8 mouse cellular contexts compared by ENCODE assay signal in genomic region chr15:78835200-78836085, GRCm38 (mm10). TPM values are rescaled to one million over a fixed set of nuclear protein-coding genes. Genes with fewer than 3 reads are reported as not detected.
DNase-seq lines count a peak whose midpoint lies in the region; ATAC-seq and TF ChIP-seq lines count a peak whose summit lies in the region.

No protein-coding gene starts in this region.

- no peaks in the 10 kb centered on the region for H3K27me3 ChIP-seq in heart, embryonic 15.5 days
- H3K27me3 ChIP-seq in kidney, postnatal 0 days (ENCODE audit: insufficient read depth, low read length): no peaks in the 10 kb centered on the region

- DNase-seq in ovary, postnatal 36 days (ENCODE audit: low spot score): peak; percentile 29
- no peak for DNase-seq in ovary, adult 18-20 months (ENCODE audit: low spot score)
- DNase-seq in embryo, embryonic 10.5 days (ENCODE audit: low spot score): peak; percentile 69
- DNase-seq in kidney, postnatal 0 days (ENCODE audit: low spot score): peak; percentile 59
- DNase-seq in lung, postnatal 25 days (ENCODE audit: low spot score): peak; percentile 77
- DNase-seq in thymus, postnatal 0 days (ENCODE audit: low spot score): peak; percentile 57
- no peak for DNase-seq in ovary, postnatal 10 days (ENCODE audit: low spot score)

- peaks cover 67% of the 10 kb centered on the region for H3K4me1 ChIP-seq in heart, embryonic 15.5 days (replicated peaks)
- peaks cover 62% of the 10 kb centered on the region for H3K4me1 ChIP-seq in kidney, postnatal 0 days (replicated peaks; ENCODE audit: insufficient read depth, low read length)

- no peak for TF ChIP-seq CTCF in kidney, postnatal 0 days (IDR thresholded peaks at IDR 0.05; ENCODE audit: low read depth)

- H3K4me2 ChIP-seq in heart, embryonic 15.5 days: no peak overlapping the region; the same call in 1 of the 2 replicates
- no peak overlapping the region for H3K4me2 ChIP-seq in kidney, postnatal 0 days (ENCODE audit: low read length)

- 12% methylated on average over 12 of the region's 12 CpGs for WGBS in heart, embryonic 15.5 days
- 11% methylated on average over 12 of the region's 12 CpGs for WGBS in kidney, postnatal 0 days

- H3K27ac ChIP-seq in heart, embryonic 15.5 days: peak overlapping the region; percentile 85
- peak overlapping the region; percentile 90 for H3K27ac ChIP-seq in kidney, postnatal 0 days

- ATAC-seq in heart, embryonic 15.5 days (replicated peaks; ENCODE audit: insufficient number of reproducible peaks, insufficient read depth, low FRiP score, low read depth): peak; percentile 32
- ATAC-seq in kidney, postnatal 0 days (replicated peaks; ENCODE audit: low FRiP score, low read depth): 0 out of 2 replicates have a peak, but pooled peaks have one; percentile 14

- no peak overlapping the region for H3K4me3 ChIP-seq in heart, embryonic 15.5 days
- H3K4me3 ChIP-seq in kidney, postnatal 0 days (replicated peaks; ENCODE audit: low read depth, low read length): no peak overlapping the region

- no peaks in the 10 kb centered on the region for H3K9me3 ChIP-seq in heart, embryonic 15.5 days (replicated peaks)
- H3K9me3 ChIP-seq in kidney, postnatal 0 days (replicated peaks; ENCODE audit: low read length): no peaks in the 10 kb centered on the region

- no peak overlapping the region for H3K9ac ChIP-seq in heart, embryonic 15.5 days
- H3K9ac ChIP-seq in kidney, postnatal 0 days (ENCODE audit: low read depth, low read length): peak overlapping the region; percentile 32; the same call in 1 of the 2 replicates

- H3K36me3 ChIP-seq in heart, embryonic 15.5 days: no peaks in the 10 kb centered on the region
- H3K36me3 ChIP-seq in kidney, postnatal 0 days (ENCODE audit: insufficient read depth, low read length): no peaks in the 10 kb centered on the region

RNA-seq across cellular contexts. Expression of gene Cdc42ep1, which starts 7.0 kb away (rescaled TPM):
- polyA plus RNA-seq in heart, embryonic 15.5 days (2015; fragmentation: Nextera tagmentation; extraction: Ambion mirVana): 32.0 and 40.4 TPM in 2 replicates
- polyA plus RNA-seq in kidney, postnatal 0 days (2015; fragmentation: Nextera tagmentation; extraction: Ambion mirVana): 51.4 and 57.1 TPM in 2 replicates
- polyA plus RNA-seq in thymus, postnatal 0 days (2015; fragmentation: Nextera tagmentation; extraction: Ambion mirVana): 3.9 and 4.0 TPM in 2 replicates

RNA-seq across cellular contexts. Expression of gene Lgals2, which starts 19.9 kb away (rescaled TPM):
- 0.43 and 0.45 TPM in 2 replicates for polyA plus RNA-seq in heart, embryonic 15.5 days (2015; fragmentation: Nextera tagmentation; extraction: Ambion mirVana)
- 0.91 and 1.2 TPM in 2 replicates for polyA plus RNA-seq in kidney, postnatal 0 days (2015; fragmentation: Nextera tagmentation; extraction: Ambion mirVana)
- 3.3 and 5.1 TPM in 2 replicates for polyA plus RNA-seq in thymus, postnatal 0 days (2015; fragmentation: Nextera tagmentation; extraction: Ambion mirVana)

RNA-seq across cellular contexts. Expression of gene Card10, which starts 32.6 kb away (rescaled TPM):
- polyA plus RNA-seq in heart, embryonic 15.5 days (2015; fragmentation: Nextera tagmentation; extraction: Ambion mirVana): 5.7 and 7.6 TPM in 2 replicates
- 8.2 and 9.2 TPM in 2 replicates for polyA plus RNA-seq in kidney, postnatal 0 days (2015; fragmentation: Nextera tagmentation; extraction: Ambion mirVana)
- 2.6 and 2.8 TPM in 2 replicates for polyA plus RNA-seq in thymus, postnatal 0 days (2015; fragmentation: Nextera tagmentation; extraction: Ambion mirVana)

RNA-seq across cellular contexts. Expression of gene Gga1, which starts 41.5 kb away (rescaled TPM):
- 39.7 and 48.4 TPM in 2 replicates for polyA plus RNA-seq in heart, embryonic 15.5 days (2015; fragmentation: Nextera tagmentation; extraction: Ambion mirVana)
- polyA plus RNA-seq in kidney, postnatal 0 days (2015; fragmentation: Nextera tagmentation; extraction: Ambion mirVana): 41.5 and 42.8 TPM in 2 replicates
- 42.4 and 42.5 TPM in 2 replicates for polyA plus RNA-seq in thymus, postnatal 0 days (2015; fragmentation: Nextera tagmentation; extraction: Ambion mirVana)

Comparison
In these comparisons a context has a peak if more than half of its experiments do, and no peak if none do; other contexts are left out.
1. DNase-seq: peak in ovary, postnatal 36 days (single experiment), embryo, embryonic 10.5 days (single experiment), kidney, postnatal 0 days (single experiment), lung, postnatal 25 days (single experiment) and thymus, postnatal 0 days (single experiment); none in ovary, adult 18-20 months (single experiment) and ovary, postnatal 10 days (single experiment).